Mouse (Mus musculus) lung, adult 18-20 months (tissue): ENCODE data around the gene Kdm3a.
A peak's percentile ranks its signal among the peaks of the same experiment; 100 is the strongest.

Experiments
- DNase-seq, 2 experiments: peaks; one replicate each; pipeline ENCODE4 v3.0.0; 2022; ENCODE audit warnings: mixed read lengths in 2 of 2

Kdm3a gene

GRCm38 (mm10) chr6:71575359-71575758 is 57.4 kb downstream of the Kdm3a start:
- no peak for DNase-seq

DNA sequence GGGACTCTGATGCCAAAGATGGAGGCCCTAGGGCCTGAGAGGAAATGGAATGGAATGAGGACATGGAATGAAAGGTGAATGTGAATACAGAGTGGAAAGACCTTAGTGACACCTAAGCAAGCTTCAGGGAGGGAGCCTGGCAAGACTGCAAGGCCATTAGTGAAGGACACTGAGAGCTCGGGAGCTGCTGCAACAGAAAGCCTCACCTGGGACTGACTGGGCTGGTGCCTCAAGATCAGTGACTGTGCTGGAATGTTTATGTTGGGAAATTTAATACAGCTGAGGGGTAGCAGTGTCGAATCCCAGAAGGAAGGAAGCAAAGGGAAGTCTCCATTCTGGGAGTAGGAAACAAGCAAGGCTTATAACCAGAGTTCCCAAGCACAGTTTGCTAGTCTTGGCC is 63.8 kb downstream of the Kdm3a start:
- DNase-seq, result no peak

GRCm38 (mm10) chr6:71568616-71569015 is 64.2 kb downstream of the Kdm3a start:
- DNase-seq, result no peak

DNA sequence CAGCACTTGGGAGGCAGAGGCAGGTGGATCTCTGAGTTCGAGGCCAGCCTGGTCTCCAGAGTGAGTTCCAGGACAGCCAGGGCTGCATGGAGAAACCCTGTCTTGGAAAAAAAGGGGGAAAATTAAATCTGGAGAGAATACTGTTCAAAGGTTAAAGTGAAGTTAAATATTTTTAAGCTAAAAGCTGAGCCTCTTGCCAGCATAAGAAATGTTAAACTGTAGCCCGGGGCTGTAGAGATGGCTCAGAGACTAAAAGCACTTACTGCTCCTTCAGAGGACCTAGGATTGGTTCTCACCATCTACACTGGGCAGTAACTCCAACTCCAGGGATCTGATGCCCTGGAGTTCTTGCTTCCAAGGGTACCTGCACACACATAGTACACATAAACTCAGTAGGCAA is 76.0 kb downstream of the Kdm3a start:
- DNase-seq, result no peak

GRCm38 (mm10) chr6:71555507-71555951 is 77.3 kb downstream of the Kdm3a start:
- peak; percentile 30 to 44 for DNase-seq

- peak; percentile 96 to 97 for DNase-seq
Measured at GRCm38 (mm10) chr6:71543686-71544499, 88.9 kb downstream of the Kdm3a start, which contains the start of gene Chmp3. Gene Chmp3, plus strand, starts transcription at chr6:71543797.
